Comparison of ENCODE assay signal across 10 mouse cellular contexts in the genomic region with DNA sequence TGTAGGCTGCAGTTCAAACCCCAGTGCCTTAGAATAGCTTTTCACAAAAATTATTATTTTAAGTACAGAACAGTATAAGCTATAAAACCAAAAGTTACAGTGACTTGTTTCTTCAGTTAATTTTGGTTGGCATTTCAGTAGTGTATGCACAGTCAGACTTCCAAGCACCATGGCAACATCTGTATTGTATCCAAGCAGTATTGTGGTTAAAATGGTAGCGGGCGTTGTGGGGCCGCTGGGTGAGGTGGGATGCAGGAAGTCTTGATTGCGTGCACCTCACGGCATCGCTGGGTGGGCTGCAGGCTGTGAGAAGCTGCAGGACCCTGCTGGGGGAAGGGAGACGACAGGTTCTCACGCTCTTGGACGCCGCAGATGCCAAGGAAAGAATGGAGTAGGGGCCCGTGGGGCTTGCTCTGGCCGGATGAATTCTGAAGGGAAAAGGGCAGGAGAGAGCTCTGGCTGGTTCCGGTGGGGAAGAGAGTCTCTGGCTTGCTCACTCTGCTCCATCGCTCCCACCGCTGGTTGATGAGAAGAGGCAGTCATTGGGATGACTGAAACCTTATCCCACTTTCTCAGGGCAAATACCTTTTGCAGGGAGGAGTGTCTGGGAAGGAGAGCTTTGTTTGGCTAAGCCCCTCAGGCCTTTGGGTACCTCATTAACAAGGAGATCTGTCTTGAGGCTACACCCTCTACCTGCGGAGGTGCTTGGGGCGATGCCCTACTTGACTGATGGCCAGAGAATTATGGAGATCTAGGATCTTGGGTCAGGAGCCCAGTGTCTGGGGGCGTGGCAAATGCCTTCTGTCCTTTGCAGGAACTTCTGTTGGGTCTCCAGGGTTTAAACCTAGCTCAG.
DNase-seq lines count a peak whose midpoint lies in the region; ATAC-seq and TF ChIP-seq lines count a peak whose summit lies in the region.
"Had no signal": no experiment of that assay in that cellular context is flagged by ENCODE, and none has a peak within 500 bp of the region (broad histone marks: within the 10 kb centered on the region; RNA-seq: fewer than 3 reads in every experiment).

No protein-coding gene starts in this region.

- TF ChIP-seq CTCF in stomach, postnatal 0 days (IDR thresholded peaks at IDR 0.05; ENCODE audit: low read depth): no peak

- H3K4me1 ChIP-seq in limb, embryonic 14.5 days (ENCODE audit: control insufficient read depth, insufficient read depth, low read length): peaks cover 6% of the 10 kb centered on the region
- peaks cover 10% of the 10 kb centered on the region for H3K4me1 ChIP-seq in stomach, postnatal 0 days (replicated peaks; ENCODE audit: control insufficient read depth, insufficient read depth)

- TF ChIP-seq EP300 in stomach, postnatal 0 days (optimal IDR thresholded peaks at IDR 0.05): no peak

- no peak overlapping the region for H3K4me3 ChIP-seq in limb, embryonic 14.5 days (replicated peaks; ENCODE audit: low read length)
- no peak overlapping the region for H3K4me3 ChIP-seq in stomach, postnatal 0 days (ENCODE audit: low read depth, low read length)

- ATAC-seq in limb, embryonic 14.5 days (ENCODE audit: low FRiP score, low read depth): no peak
- ATAC-seq in stomach, postnatal 0 days (ENCODE audit: low FRiP score, low TSS enrichment): 0 out of 2 replicates have a peak, but pooled peaks have one; percentile 8

- no peaks in the 10 kb centered on the region for H3K27me3 ChIP-seq in limb, embryonic 14.5 days (ENCODE audit: control insufficient read depth, insufficient read depth, low read length)
- no peaks in the 10 kb centered on the region for H3K27me3 ChIP-seq in stomach, postnatal 0 days (ENCODE audit: control insufficient read depth, insufficient read depth, low read length)

- TF ChIP-seq POLR2A in limb, embryonic 14.5 days (IDR thresholded peaks at IDR 0.05; ENCODE audit: borderline replicate concordance, extremely low read depth, insufficient read depth, insufficient read length): no peak

- peak; percentile 37 for DNase-seq in embryo, embryonic 11 days
- DNase-seq in embryo, embryonic 10 days (ENCODE audit: low spot score): no peak
- peak; percentile 16 for DNase-seq in retina, postnatal 1 day
- no peak for DNase-seq in retina, embryonic 14.5 days (ENCODE audit: low spot score)
- DNase-seq in limb, embryonic 14.5 days (ENCODE audit: low spot score): no peak
- DNase-seq in stomach, postnatal 0 days (ENCODE audit: low spot score): peak; percentile 29
- DNase-seq in right cerebral cortex, postnatal 25 days: no peak
- DNase-seq in cerebellum, adult 11-12 months: no peak
- DNase-seq: adrenal gland, postnatal 10 days; thymus, adult 2 months had no signal

- peak overlapping the region; percentile 27; the same call in 1 of the 2 replicates for H3K4me2 ChIP-seq in limb, embryonic 14.5 days (replicated peaks; ENCODE audit: low read depth, low read length, severe bottlenecking)
- peak overlapping the region; percentile 15; the same call in 1 of the 2 replicates for H3K4me2 ChIP-seq in stomach, postnatal 0 days (replicated peaks; ENCODE audit: low read depth)

- no peak overlapping the region for H3K27ac ChIP-seq in limb, embryonic 14.5 days (replicated peaks; ENCODE audit: low read depth, low read length)
- no peak overlapping the region; the same call in 1 of the 2 replicates for H3K27ac ChIP-seq in stomach, postnatal 0 days (replicated peaks)

- H3K36me3 ChIP-seq in limb, embryonic 14.5 days (ENCODE audit: control insufficient read depth, insufficient read depth, low read length): no peaks in the 10 kb centered on the region
- no peaks in the 10 kb centered on the region for H3K36me3 ChIP-seq in stomach, postnatal 0 days (ENCODE audit: control insufficient read depth, insufficient read depth, low read length)

- H3K9ac ChIP-seq in limb, embryonic 14.5 days (ENCODE audit: low read depth, low read length, severe bottlenecking): 0 out of 2 replicates have a peak overlapping the region, but pooled peaks have one; percentile 17
- no peak overlapping the region for H3K9ac ChIP-seq in stomach, postnatal 0 days (ENCODE audit: low read length)

- 37% methylated on average over 18 of the region's 18 CpGs for WGBS in limb, embryonic 14.5 days
- WGBS in stomach, postnatal 0 days: 35% methylated on average over 18 of the region's 18 CpGs

- H3K9me3 ChIP-seq in limb, embryonic 14.5 days (ENCODE audit: control insufficient read depth, low read length): no peaks in the 10 kb centered on the region
- H3K9me3 ChIP-seq in stomach, postnatal 0 days (ENCODE audit: control insufficient read depth, low read length): no peaks in the 10 kb centered on the region

Comparison
In these comparisons a context has a peak if more than half of its experiments do, and no peak if none do; other contexts are left out.
1. DNase-seq: peak in embryo, embryonic 11 days (single experiment), retina, postnatal 1 day (single experiment) and stomach, postnatal 0 days (single experiment); none in embryo, embryonic 10 days (single experiment), retina, embryonic 14.5 days (single experiment), limb, embryonic 14.5 days (single experiment), right cerebral cortex, postnatal 25 days (single experiment) and cerebellum, adult 11-12 months (single experiment).